Mouse (Mus musculus) ES-Bruce4 (cell line): ENCODE measurements around the gene Hnrnpa3. TPM values are rescaled to one million over a fixed set of nuclear protein-coding genes. Genes with fewer than 3 reads are reported as not detected.
A peak's percentile ranks its signal among the peaks of the same experiment; 100 is the strongest.

Experiments used
- H3K27ac ChIP-seq: 2 replicates; pipeline ENCODE4 v1.5.1; 2012; ENCODE audit warnings: low read length, inconsistent platforms; ENCODE audit not compliant: insufficient read depth
- H3K27me3 ChIP-seq: 2 replicates; pipeline ENCODE4 v1.6.1; 2012; ENCODE audit warnings: mild to moderate bottlenecking, low read length, inconsistent platforms; ENCODE audit not compliant: control insufficient read depth, poor library complexity, insufficient read depth, severe bottlenecking
- H3K36me3 ChIP-seq: 2 replicates; pipeline ENCODE4 v1.6.1; 2012; ENCODE audit warnings: inconsistent platforms, mild to moderate bottlenecking, low read length, moderate library complexity; ENCODE audit not compliant: control insufficient read depth, poor library complexity, insufficient read depth, severe bottlenecking
- H3K4me1 ChIP-seq: one replicate; pipeline ENCODE4 v1.8.1; 2011; ENCODE audit warnings: low read length; ENCODE audit not compliant: control insufficient read depth, insufficient read depth
- H3K4me3 ChIP-seq: 2 replicates; pipeline ENCODE4 v1.5.1; 2011; ENCODE audit warnings: low read depth, mild to moderate bottlenecking, low read length
- H3K9ac ChIP-seq: 2 replicates; pipeline ENCODE4 v1.6.1; 2012; ENCODE audit warnings: low read depth, mild to moderate bottlenecking, inconsistent platforms; ENCODE audit not compliant: poor library complexity, severe bottlenecking
- H3K9me3 ChIP-seq: replicated peaks from 2 replicates; pipeline ENCODE4 v1.6.1; 2012; ENCODE audit warnings: mild to moderate bottlenecking, low read length, inconsistent platforms; ENCODE audit not compliant: control insufficient read depth, poor library complexity, insufficient read depth, severe bottlenecking
- CTCF ChIP-seq: IDR thresholded peaks from one replicate; pipeline ENCODE4 v1.8.1; 2011; ENCODE audit warnings: low read depth, low read length
- EP300 ChIP-seq: IDR thresholded peaks from 2 replicates; pipeline ENCODE4 v1.6.1; 2011; ENCODE audit warnings: low read depth, low read length; ENCODE audit not compliant: insufficient read depth
- POLR2A ChIP-seq: IDR thresholded peaks from one replicate; pipeline ENCODE4 v1.8.1; 2011; ENCODE audit warnings: low read length; ENCODE audit not compliant: insufficient read depth
- polyA plus RNA-seq: library from polyadenylated mRNA; stranded (reverse); fragments of >200 nt; gene quantifications from 2 replicates; pipeline ENCODE4 v1.2.4, GENCODE M21; 2011; ENCODE audit warnings: low read depth; ENCODE audit not compliant: missing spikeins, insufficient read depth, insufficient read length

Hnrnpa3 gene
- polyA plus RNA-seq, 1 experiment = 839 TPM

DNA sequence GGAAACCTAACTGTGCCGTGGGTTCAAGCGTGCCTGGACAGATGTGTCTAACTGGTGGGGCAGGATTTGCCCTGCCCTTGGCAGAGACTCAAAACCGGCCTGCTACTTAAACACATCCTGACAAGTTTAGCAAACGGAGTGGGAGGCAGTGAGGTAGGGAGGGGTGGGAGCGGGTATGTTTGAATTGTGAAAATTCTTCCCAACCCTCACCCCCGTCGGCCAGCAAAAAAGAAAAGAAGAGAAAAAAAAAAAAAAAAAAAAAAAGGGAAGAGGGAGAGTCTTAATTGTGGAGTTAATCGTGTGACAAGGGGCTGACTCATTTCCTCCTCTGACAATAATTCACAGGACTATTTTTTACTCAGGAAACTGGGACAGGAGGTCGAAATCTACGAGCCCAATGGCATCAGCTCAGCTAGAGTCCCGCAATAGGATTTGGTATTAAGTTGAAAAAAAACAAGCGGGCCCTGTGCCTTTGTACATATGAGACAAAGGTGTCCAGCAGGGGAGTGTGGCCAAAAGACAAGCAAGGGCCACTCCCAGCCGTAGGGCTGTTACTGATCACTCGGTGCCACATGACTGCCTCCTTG is 46.0 kb upstream of the Hnrnpa3 start:
- Histone ChIP-seq H3K4me1 (peaks cover 6% of the 10 kb centered on the region), H3K27ac (no peak overlapping the region), H3K27me3 (no peaks in the 10 kb centered on the region), H3K36me3 (no peaks in the 10 kb centered on the region), H3K4me3 (no peak overlapping the region), H3K9me3 (no peaks in the 10 kb centered on the region), H3K9ac (peak overlapping the region; percentile 4; the same call in 1 of the 2 replicates)
- TF ChIP-seq EP300 (no peak), POLR2A (no peak), CTCF (no peak)

DNA sequence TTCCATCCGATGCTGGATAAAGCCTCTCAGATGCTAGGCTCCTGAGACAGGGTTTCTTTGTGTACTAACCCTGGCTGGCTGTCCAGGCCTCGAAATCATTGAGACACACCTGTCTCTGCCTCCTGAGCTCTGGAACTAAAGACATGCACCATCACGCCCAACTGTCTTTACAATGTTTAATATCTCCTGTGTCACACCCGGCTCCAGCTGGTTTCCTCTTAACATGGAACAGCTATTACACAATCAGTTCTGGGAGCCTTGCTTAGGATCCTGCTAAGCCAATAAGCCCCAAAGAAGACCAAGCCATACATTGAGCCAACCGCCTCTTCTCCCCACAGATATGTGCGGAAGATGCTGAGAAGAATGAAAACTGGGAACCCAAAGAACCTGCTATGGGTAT is 44.5 kb upstream of the Hnrnpa3 start:
- no peaks in the 10 kb centered on the region for H3K27me3 ChIP-seq
- no peak overlapping the region for H3K27ac ChIP-seq
- no peaks in the 10 kb centered on the region for H3K9me3 ChIP-seq
- H3K9ac ChIP-seq = no peak overlapping the region
- H3K4me3 ChIP-seq = no peak overlapping the region
- TF ChIP-seq EP300 (no peak), CTCF (no peak), POLR2A (no peak)
- H3K36me3 ChIP-seq = no peaks in the 10 kb centered on the region
- H3K4me1 ChIP-seq = peaks cover 6% of the 10 kb centered on the region

DNA sequence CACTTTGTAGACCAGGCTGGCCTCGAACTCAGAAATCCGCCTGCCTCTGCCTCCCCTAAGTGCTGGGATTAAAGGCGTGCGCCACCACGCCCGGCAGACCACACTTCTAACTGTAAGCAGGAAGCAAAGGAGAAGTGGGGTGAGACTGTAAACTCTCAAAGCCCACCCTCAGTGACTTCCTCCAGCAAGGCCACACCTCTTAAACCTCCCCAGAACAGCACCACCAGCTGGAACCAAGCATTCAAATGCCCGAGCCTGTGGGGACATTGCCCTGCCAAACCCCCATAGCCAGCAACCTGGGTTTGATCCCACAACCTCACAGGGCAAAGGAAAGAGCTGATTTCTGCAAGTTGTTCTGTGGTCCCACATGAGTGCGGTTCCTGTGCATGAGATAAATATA is 42.1 kb upstream of the Hnrnpa3 start:
- H3K27ac ChIP-seq = no peak overlapping the region
- 0 out of 2 replicates have a peak, but pooled peaks cover 3% of the 10 kb centered on the region for H3K36me3 ChIP-seq
- TF ChIP-seq EP300 (no peak), POLR2A (no peak), CTCF (no peak)
- H3K27me3 ChIP-seq = no peaks in the 10 kb centered on the region
- no peak overlapping the region for H3K9ac ChIP-seq
- H3K4me3 ChIP-seq = no peak overlapping the region
- peaks cover 6% of the 10 kb centered on the region for H3K4me1 ChIP-seq
- no peaks in the 10 kb centered on the region for H3K9me3 ChIP-seq

DNA sequence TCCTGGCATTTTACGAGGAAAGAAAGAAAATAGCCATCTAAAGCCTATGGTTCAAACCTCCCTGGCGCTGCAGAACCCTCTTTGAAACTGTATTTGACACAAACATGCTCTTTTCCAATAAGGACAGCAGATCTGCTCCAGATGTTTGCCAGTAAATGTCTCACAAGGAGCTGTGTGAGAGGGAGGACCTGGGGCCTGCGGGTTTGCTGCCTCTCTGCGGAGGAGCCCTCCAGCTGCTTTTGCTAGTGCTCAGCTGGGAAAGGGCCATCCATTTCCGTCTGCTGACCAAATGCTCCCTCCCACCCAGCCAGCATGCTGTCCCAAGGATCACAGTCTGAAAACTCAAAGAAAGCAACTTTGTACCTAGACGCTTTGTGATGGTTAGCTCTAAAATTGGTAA is 40.3 kb upstream of the Hnrnpa3 start:
- Histone ChIP-seq H3K27ac (no peak overlapping the region), H3K4me1 (peaks cover 1% of the 10 kb centered on the region), H3K36me3 (0 out of 2 replicates have a peak, but pooled peaks cover 3% of the 10 kb centered on the region), H3K9ac (no peak overlapping the region), H3K27me3 (no peaks in the 10 kb centered on the region), H3K9me3 (no peaks in the 10 kb centered on the region), H3K4me3 (no peak overlapping the region)
- TF ChIP-seq CTCF (no peak), POLR2A (no peak), EP300 (no peak)

DNA sequence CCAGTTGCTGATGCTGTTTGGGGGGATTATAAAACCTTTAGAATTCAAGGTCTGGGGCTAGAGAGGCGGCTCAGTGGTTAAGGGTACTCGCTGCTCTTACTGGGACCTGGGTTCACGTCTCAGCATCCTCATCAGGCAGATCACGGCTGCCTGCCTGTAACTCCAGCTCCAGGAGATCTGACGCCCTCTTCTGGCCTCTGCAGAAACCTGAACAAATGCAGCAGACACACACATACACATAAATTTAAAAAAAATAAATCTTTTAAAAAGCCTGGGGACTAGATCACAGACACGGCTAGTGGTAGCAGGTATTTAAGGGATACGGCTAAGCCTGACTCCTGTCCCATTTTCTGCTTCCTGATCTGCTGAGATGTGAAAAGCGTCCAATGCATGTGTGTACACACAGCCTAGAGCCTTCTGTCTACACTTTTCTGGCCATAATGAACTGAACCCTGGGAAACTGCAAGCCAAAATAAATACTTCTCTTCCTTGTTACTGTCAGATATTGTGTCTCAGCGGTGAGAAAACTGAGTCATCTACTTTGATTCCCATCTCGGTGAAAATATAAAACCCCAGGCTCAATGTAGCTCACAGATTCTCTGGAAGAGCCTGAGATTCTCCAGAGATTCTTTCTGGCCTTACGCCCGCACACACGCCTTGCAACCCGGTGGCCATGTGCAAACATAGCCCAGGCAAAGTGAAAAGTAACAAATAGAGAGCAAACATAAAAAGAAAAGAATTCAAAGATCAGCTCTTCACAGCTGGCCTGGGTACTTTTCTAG is 37.0 kb upstream of the Hnrnpa3 start:
- H3K9me3 ChIP-seq = no peaks in the 10 kb centered on the region
- H3K4me1 ChIP-seq = no peaks in the 10 kb centered on the region
- H3K27me3 ChIP-seq = no peaks in the 10 kb centered on the region
- H3K36me3 ChIP-seq = peaks cover 5% of the 10 kb centered on the region; the same call in 1 of the 2 replicates
- H3K9ac ChIP-seq = no peak overlapping the region
- H3K4me3 ChIP-seq = no peak overlapping the region
- no peak overlapping the region for H3K27ac ChIP-seq
- TF ChIP-seq POLR2A = no peak
- TF ChIP-seq CTCF = peak; percentile 56

DNA sequence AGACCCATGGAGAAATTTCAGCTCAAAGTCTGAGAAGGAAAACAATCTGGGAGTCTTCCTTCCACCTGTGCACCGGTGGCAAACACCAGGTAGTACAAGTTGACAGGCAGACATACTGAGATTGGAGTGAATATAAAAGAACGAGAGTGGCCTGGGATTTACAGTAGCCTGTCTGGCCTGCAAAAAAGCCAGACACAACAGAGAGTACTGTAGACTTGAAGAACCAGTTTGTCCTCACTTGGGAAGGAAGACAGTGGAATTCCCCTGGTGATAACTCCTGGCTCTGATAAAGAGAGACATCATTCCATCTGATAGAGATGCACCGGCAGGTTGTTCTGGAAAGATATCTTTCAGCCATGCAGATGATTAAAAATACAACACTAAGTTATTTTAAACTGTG is 34.0 kb upstream of the Hnrnpa3 start:
- Histone ChIP-seq H3K4me1 (no peaks in the 10 kb centered on the region), H3K9ac (no peak overlapping the region), H3K36me3 (peaks cover 6% of the 10 kb centered on the region; the same call in 1 of the 2 replicates), H3K4me3 (no peak overlapping the region), H3K27me3 (no peaks in the 10 kb centered on the region), H3K9me3 (no peaks in the 10 kb centered on the region), H3K27ac (peak overlapping the region; percentile 31)
- TF ChIP-seq CTCF (no peak), EP300 (no peak), POLR2A (no peak)
